ENCODE assay signal across 8 mouse cellular contexts in the genomic region with DNA sequence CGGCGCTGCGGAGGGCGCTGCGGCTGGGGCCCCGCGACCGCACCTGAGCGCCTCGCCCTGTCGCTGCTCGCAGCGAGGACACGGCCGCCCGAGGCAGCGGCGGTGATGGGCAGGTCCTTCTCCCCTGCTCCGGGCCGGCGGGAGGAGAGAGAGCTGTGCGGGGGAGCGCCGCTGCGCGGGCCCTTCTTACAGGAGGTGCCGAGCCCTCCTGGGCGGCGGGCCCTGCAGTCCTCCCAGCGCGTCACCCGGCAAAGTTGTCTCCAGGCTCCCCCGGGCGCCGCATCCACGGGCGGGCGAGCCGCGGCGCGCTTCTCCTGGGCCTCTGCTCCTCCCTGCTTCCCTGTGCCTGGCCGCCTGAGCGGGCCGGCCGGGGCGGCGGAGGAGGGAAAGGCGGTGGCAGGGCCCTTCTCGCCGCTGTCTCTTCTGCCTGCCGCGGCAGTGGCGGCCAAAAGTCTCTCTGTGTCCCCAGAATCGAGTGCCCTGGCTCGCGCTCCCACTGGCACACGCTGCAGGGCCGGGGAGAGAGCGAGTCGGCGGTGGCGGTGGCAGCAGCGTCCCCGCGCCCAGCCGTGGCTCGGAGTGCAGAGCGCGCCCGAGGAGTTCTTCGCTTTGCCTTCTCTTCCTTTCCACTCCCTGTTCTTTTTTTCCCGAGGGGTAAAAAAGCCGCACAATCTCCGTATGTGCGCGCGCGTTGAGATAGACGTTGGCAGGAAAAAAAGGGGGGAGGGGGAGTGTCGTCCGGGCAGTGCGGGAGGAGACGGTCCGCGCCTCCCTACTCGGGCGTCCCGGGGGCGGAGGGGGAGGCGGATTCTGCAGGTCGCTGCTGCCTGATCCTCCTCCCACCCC. TPM values are rescaled to one million over a fixed set of nuclear protein-coding genes. Genes with fewer than 3 reads are reported as not detected.
DNase-seq lines count a peak whose midpoint lies in the region; ATAC-seq and TF ChIP-seq lines count a peak whose summit lies in the region.

TSS of gene Inhbb (minus strand) at position 673 of the 846 bp plus-strand sequence.

- intact Hi-C loops in heart, adult 2 months (cut with DNase I), result loop anchor here (10.0 kb wide), 1 partner anchor 167 kb away; no protein-coding TSS in a partner anchor

- peak within 1 kb of the TSS; percentile 90 for H3K4me3 ChIP-seq in megakaryocyte, embryonic 14.5 days (replicated peaks)
- peak within 1 kb of the TSS; percentile 69 for H3K4me3 ChIP-seq in heart, adult 2 months
- peak within 1 kb of the TSS; percentile 68 for H3K4me3 ChIP-seq in kidney, embryonic 16.5 days (ENCODE audit: low read length)
- peak within 1 kb of the TSS; percentile 60 for H3K4me3 ChIP-seq in lung, embryonic 14.5 days (ENCODE audit: low read depth, low read length)

- peak; percentile 48 to 65 for DNase-seq in heart, adult 2 months
- DNase-seq in lung, embryonic 14.5 days, result peak; percentile 49
- DNase-seq in retina, postnatal 7 days (ENCODE audit: low read depth, low spot score), result peak; percentile 37
- DNase-seq in c-Kit-positive CD71-positive TER-119-positive erythroid progenitor cells, embryonic 14.5 days (ENCODE audit: low spot score), result no peak

- TF ChIP-seq EP300 in heart, adult 2 months (IDR thresholded peaks at IDR 0.05; ENCODE audit: insufficient read depth, low read depth, low read length), result no peak

- peaks cover 97% of the 10 kb centered on the region for H3K27me3 ChIP-seq in megakaryocyte, embryonic 14.5 days (replicated peaks)
- H3K27me3 ChIP-seq in heart, adult 2 months (ENCODE audit: control insufficient read depth, insufficient read depth, low read length), result peaks cover 11% of the 10 kb centered on the region
- H3K27me3 ChIP-seq in kidney, embryonic 16.5 days (ENCODE audit: insufficient read depth, low read length), result peaks cover 74% of the 10 kb centered on the region
- H3K27me3 ChIP-seq in lung, embryonic 14.5 days (ENCODE audit: insufficient read depth, low read length), result peaks cover 80% of the 10 kb centered on the region

- under 1% methylated on average over 88 of the region's 92 CpGs for WGBS in heart, adult 2 months
- WGBS in kidney, embryonic 16.5 days, result under 1% methylated on average over 83 of the region's 92 CpGs
- under 1% methylated on average over 73 of the region's 92 CpGs for WGBS in lung, embryonic 14.5 days

- H3K4me2 ChIP-seq in kidney, embryonic 16.5 days (replicated peaks; ENCODE audit: low read depth, low read length), result peak within 1 kb of the TSS; percentile 97
- H3K4me2 ChIP-seq in lung, embryonic 14.5 days, result peak within 1 kb of the TSS; percentile 99

- H3K36me3 ChIP-seq in megakaryocyte, embryonic 14.5 days (replicated peaks; ENCODE audit: low read length), result no peaks in the 10 kb centered on the region
- H3K36me3 ChIP-seq in heart, adult 2 months (ENCODE audit: control insufficient read depth, insufficient read depth, low read length), result no peaks in the 10 kb centered on the region
- no peaks in the 10 kb centered on the region for H3K36me3 ChIP-seq in kidney, embryonic 16.5 days (ENCODE audit: insufficient read depth, low read length)
- H3K36me3 ChIP-seq in lung, embryonic 14.5 days (ENCODE audit: insufficient read depth), result no peaks in the 10 kb centered on the region

- peak within 1 kb of the TSS; percentile 82 for H3K9ac ChIP-seq in heart, adult 2 months (ENCODE audit: low read depth, low read length)
- peak within 1 kb of the TSS; percentile 48 for H3K9ac ChIP-seq in kidney, embryonic 16.5 days (replicated peaks; ENCODE audit: low read length)
- peak within 1 kb of the TSS; percentile 50 for H3K9ac ChIP-seq in lung, embryonic 14.5 days

- peak within 1 kb of the TSS; percentile 21; the same call in 1 of the 2 replicates for H3K27ac ChIP-seq in heart, adult 2 months
- H3K27ac ChIP-seq in kidney, embryonic 16.5 days (ENCODE audit: low read length), result no peak within 1 kb of the TSS
- no peak within 1 kb of the TSS for H3K27ac ChIP-seq in lung, embryonic 14.5 days (ENCODE audit: low read depth)

- H3K9me3 ChIP-seq in megakaryocyte, embryonic 14.5 days, result peaks cover 21% of the 10 kb centered on the region
- H3K9me3 ChIP-seq in kidney, embryonic 16.5 days (ENCODE audit: low read length), result no peaks in the 10 kb centered on the region
- H3K9me3 ChIP-seq in lung, embryonic 14.5 days (ENCODE audit: low read depth, low read length), result no peaks in the 10 kb centered on the region

- no peak for TF ChIP-seq POLR2A in heart, adult 2 months (IDR thresholded peaks at IDR 0.05; ENCODE audit: insufficient read depth, low read depth, low read length)

- ATAC-seq in megakaryocyte, adult 5-6 weeks (ENCODE audit: poor library complexity, severe bottlenecking), result no peak
- 0 out of 2 replicates have a peak, but pooled peaks have one; percentile 20 for ATAC-seq in common myeloid progenitor, adult 5-6 weeks (replicated peaks; ENCODE audit: low read depth, poor library complexity, severe bottlenecking)
- peak; percentile 52 for ATAC-seq in kidney, embryonic 16.5 days (ENCODE audit: low FRiP score, low TSS enrichment)
- ATAC-seq in lung, embryonic 14.5 days (ENCODE audit: insufficient read depth), result peak; percentile 29; the same call in 1 of the 2 replicates

- TF ChIP-seq CTCF in heart, adult 2 months (IDR thresholded peaks at IDR 0.05), result no peak
- TF ChIP-seq CTCF in lung, embryonic 14.5 days (IDR thresholded peaks at IDR 0.05; ENCODE audit: low read depth), result no peak

- no peaks in the 10 kb centered on the region for H3K79me2 ChIP-seq in heart, adult 2 months (replicated peaks; ENCODE audit: control insufficient read depth, insufficient read depth, low read length)

- H3K4me1 ChIP-seq in megakaryocyte, embryonic 14.5 days, result peaks cover 27% of the 10 kb centered on the region
- H3K4me1 ChIP-seq in heart, adult 2 months (ENCODE audit: control insufficient read depth, insufficient read depth, low read length), result no peaks in the 10 kb centered on the region
- H3K4me1 ChIP-seq in kidney, embryonic 16.5 days (ENCODE audit: insufficient read depth, low read length), result peaks cover 16% of the 10 kb centered on the region
- no peaks in the 10 kb centered on the region for H3K4me1 ChIP-seq in lung, embryonic 14.5 days (ENCODE audit: insufficient read depth)

RNA-seq across cellular contexts. Expression of gene Inhbb, which starts in this region (rescaled TPM):
- polyA plus RNA-seq in megakaryocyte, embryonic 14.5 days (2012; ENCODE audit: insufficient read depth, low replicate concordance), result 0.07 TPM in 1 of 2 replicates, not detected in the other
- not detected in 2 replicates for total RNA-seq in megakaryocyte, adult 5-6 weeks (2015)
- not detected in 2 replicates for total RNA-seq in megakaryocyte, adult 5-6 weeks (2017)
- total RNA-seq in common myeloid progenitor, adult 5-6 weeks (2017), result not detected in 2 replicates
- total RNA-seq in heart, adult 2 months (2021), result 1 to 10 TPM in 1 of 2 experiments, under 1 TPM in 1; 0.99 to 1.1 TPM
- polyA plus RNA-seq in heart, adult 2 months (2012; rRNA removed), result 1.3 and 2.2 TPM in 2 replicates
- 0.32 and 0.36 TPM in 2 replicates for polyA plus RNA-seq in kidney, embryonic 16.5 days (2015; fragmentation: Nextera tagmentation; extraction: Ambion mirVana)
- 0.13 and 0.20 TPM in 2 replicates for polyA plus RNA-seq in lung, embryonic 14.5 days (2014; fragmentation: Nextera tagmentation; extraction: Ambion mirVana)

Comparison
In these comparisons a context has a peak if more than half of its experiments do, and no peak if none do; other contexts are left out.
1. Peak in ATAC-seq in common myeloid progenitor, adult 5-6 weeks; RNA of the gene not detected or under 1 TPM.
2. Peak in ATAC-seq, H3K4me3 ChIP-seq, H3K9ac ChIP-seq and H3K4me2 ChIP-seq in kidney, embryonic 16.5 days; RNA of the gene not detected or under 1 TPM.
3. Peak in DNase-seq, ATAC-seq, H3K4me3 ChIP-seq, H3K9ac ChIP-seq and H3K4me2 ChIP-seq in lung, embryonic 14.5 days; RNA of the gene not detected or under 1 TPM.